Mouse (Mus musculus): ENCODE measurements around the gene Tomm70a. TPM values are rescaled to one million over a fixed set of nuclear protein-coding genes. Genes with fewer than 3 reads are reported as not detected.

Gene Tomm70a
- polyA plus RNA-seq, 1 experiment from 2014 or later = 19.5 TPM

GRCm38 (mm10) chr16:57162841-57163240 is 41.3 kb downstream of the Tomm70a start:
- no peak overlapping the region for H3K4me3 ChIP-seq (ENCODE audit: low read depth, low read length)
- H3K36me3 ChIP-seq (ENCODE audit: control insufficient read depth, insufficient read depth) = peaks cover 11% of the 10 kb centered on the region
- H3K9ac ChIP-seq (ENCODE audit: low read depth, low read length) = no peak overlapping the region
- WGBS (ENCODE audit: insufficient replicate concordance) = 68% methylated on average over 5 of the region's 5 CpGs
- peaks cover 14% of the 10 kb centered on the region for H3K4me1 ChIP-seq (ENCODE audit: control insufficient read depth, low read depth, low read length)
- H3K4me2 ChIP-seq (ENCODE audit: low read depth, low read length) = no peak overlapping the region
- no peaks in the 10 kb centered on the region for H3K9me3 ChIP-seq (replicated peaks; ENCODE audit: control insufficient read depth, low read length)
- H3K27ac ChIP-seq (ENCODE audit: low read length) = no peak overlapping the region
- no peaks in the 10 kb centered on the region for H3K27me3 ChIP-seq (ENCODE audit: control insufficient read depth, insufficient read depth, low read depth, low read length)
- ATAC-seq (ENCODE audit: low read depth) = no peak

DNA sequence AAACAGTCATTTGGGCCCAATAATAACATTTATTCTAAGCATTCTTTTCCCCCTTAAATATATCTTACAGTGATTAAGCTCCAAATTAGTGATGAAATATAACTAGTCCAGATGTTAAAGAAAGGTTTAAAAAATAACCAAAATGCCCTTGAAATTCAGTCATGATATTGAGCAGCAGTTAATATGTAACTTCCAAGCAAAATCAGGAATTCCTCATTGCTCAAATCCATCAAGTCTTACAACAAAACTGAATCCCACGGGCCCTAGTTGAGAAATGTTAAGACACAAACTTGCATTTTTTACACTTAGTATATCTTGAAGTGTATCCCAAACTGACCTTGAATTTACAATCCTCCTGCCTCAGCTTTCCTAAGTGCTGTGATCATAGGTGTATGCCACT is 42.2 kb downstream of the Tomm70a start:
- no peak overlapping the region for H3K4me3 ChIP-seq (ENCODE audit: low read depth, low read length)
- H3K9me3 ChIP-seq (replicated peaks; ENCODE audit: control insufficient read depth, low read length) = no peaks in the 10 kb centered on the region
- peaks cover 9% of the 10 kb centered on the region for H3K36me3 ChIP-seq (ENCODE audit: control insufficient read depth, insufficient read depth)
- no peak overlapping the region for H3K4me2 ChIP-seq (ENCODE audit: low read depth, low read length)
- H3K9ac ChIP-seq (ENCODE audit: low read depth, low read length) = no peak overlapping the region
- ATAC-seq (ENCODE audit: low read depth) = no peak
- WGBS (ENCODE audit: insufficient replicate concordance) = 64% methylated on average over 1 of the region's 1 CpGs
- H3K27me3 ChIP-seq (ENCODE audit: control insufficient read depth, insufficient read depth, low read depth, low read length) = no peaks in the 10 kb centered on the region
- peaks cover 14% of the 10 kb centered on the region for H3K4me1 ChIP-seq (ENCODE audit: control insufficient read depth, low read depth, low read length)
- no peak overlapping the region for H3K27ac ChIP-seq (ENCODE audit: low read length)

- Histone ChIP-seq H3K9me3 (replicated peaks; ENCODE audit: control insufficient read depth, low read length) (no peaks in the 10 kb centered on the region), H3K27ac (ENCODE audit: low read length) (no peak overlapping the region)
- 83% methylated on average over 5 of the region's 5 CpGs for WGBS (ENCODE audit: insufficient replicate concordance)
Measured at GRCm38 (mm10) chr16:57165157-57165556, 43.7 kb downstream of the Tomm70a start.

DNA sequence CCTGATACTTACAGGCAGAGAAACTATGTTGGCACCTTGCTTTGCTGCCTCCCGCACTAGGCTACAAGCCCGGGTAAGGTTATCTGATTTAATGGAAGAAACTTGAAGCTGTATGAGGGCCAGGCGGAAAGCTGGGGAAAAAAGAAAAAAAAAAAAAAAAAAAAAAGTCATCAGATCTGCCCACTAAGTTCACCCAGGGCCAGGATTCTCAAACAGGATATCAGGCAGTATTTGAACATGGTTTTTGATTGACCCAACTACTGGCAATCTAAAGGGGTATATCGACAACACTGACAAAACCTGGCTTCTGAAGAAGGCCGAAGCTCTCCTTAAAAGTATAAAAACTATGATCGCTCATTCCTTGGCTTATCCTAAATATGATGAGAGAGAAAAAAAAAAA is 44.6 kb downstream of the Tomm70a start:
- ATAC-seq (ENCODE audit: low read depth) = no peak

More at GRCm38 (mm10) chr16:57165157-57165556, 43.7 kb downstream of the Tomm70a start:
- Histone ChIP-seq H3K4me1 (ENCODE audit: control insufficient read depth, low read depth, low read length) (peaks cover 14% of the 10 kb centered on the region), H3K4me2 (ENCODE audit: low read depth, low read length) (no peak overlapping the region), H3K36me3 (ENCODE audit: control insufficient read depth, insufficient read depth) (peaks cover 4% of the 10 kb centered on the region; the same call in 1 of the 2 replicates), H3K4me3 (ENCODE audit: low read depth, low read length) (no peak overlapping the region), H3K27me3 (ENCODE audit: control insufficient read depth, insufficient read depth, low read depth, low read length) (no peaks in the 10 kb centered on the region), H3K9ac (ENCODE audit: low read depth, low read length) (no peak overlapping the region)
- no peak for ATAC-seq (ENCODE audit: low read depth)

DNA sequence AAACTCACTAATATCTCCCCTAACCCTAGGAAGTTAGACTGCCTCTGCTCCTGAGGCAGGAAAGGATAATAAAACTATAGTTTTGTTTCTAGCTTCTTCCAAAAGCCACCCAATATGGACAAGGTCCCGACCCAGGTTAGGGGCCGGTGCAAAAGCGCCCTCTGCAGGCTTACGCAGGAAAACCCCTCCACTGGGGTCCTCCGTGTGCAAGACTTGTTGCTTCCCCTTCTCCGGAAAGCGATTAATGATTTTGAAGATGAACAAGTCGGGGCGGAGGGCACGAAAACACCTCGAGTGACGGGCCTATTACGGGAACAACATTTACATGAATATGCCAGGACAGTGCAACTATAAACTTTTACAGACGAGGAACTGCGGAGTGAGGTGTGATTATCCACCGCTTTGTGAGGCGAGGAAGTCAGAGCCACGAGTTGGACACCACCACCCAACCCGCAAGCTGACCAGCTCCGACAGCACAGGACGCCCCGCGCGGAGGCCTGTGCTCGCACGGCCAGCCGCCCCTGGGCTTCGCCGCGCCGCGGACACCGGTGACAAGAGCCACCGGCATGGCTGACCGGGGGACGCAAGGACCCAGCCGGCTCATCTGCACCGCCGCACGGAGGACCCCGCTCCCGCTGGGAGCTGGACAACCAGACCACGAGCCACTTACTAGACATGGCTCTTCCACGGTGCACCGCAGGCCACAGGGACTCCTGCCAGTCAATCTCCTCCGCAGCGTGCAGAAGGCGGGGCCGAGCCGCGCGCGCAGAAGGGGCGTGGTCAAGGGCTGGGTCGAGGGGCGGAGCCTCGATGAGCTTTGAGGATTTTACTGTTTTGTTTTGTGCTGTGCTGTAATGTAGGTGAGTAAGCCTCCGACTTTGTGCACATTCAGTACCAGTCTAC is 45.4 kb downstream of the Tomm70a start, which contains the start of gene Nit2:
Gene Nit2, minus strand, starts transcription at position 731 of the 903 bp plus-strand sequence.
- Histone ChIP-seq H3K9ac (ENCODE audit: low read depth, low read length) (peak within 1 kb of the TSS; percentile 80), H3K4me1 (ENCODE audit: control insufficient read depth, low read depth, low read length) (peaks cover 14% of the 10 kb centered on the region), H3K27me3 (ENCODE audit: control insufficient read depth, insufficient read depth, low read depth, low read length) (no peaks in the 10 kb centered on the region), H3K4me2 (ENCODE audit: low read depth, low read length) (peak within 1 kb of the TSS; percentile 92), H3K27ac (ENCODE audit: low read length) (peak within 1 kb of the TSS; percentile 86), H3K9me3 (replicated peaks; ENCODE audit: control insufficient read depth, low read length) (no peaks in the 10 kb centered on the region), H3K4me3 (ENCODE audit: low read depth, low read length) (peak within 1 kb of the TSS; percentile 84), H3K36me3 (ENCODE audit: control insufficient read depth, insufficient read depth) (no peaks in the 10 kb centered on the region; the same call in 1 of the 2 replicates)
- under 1% methylated on average over 58 of the region's 58 CpGs for WGBS (ENCODE audit: insufficient replicate concordance)
- peak; percentile 95 for ATAC-seq (ENCODE audit: low read depth)

More for the DNA sequence above, 44.6 kb downstream of the Tomm70a start:
- 63% methylated on average over 6 of the region's 6 CpGs for WGBS (ENCODE audit: insufficient replicate concordance)
- no peaks in the 10 kb centered on the region for H3K9me3 ChIP-seq (replicated peaks; ENCODE audit: control insufficient read depth, low read length)
- H3K4me3 ChIP-seq (ENCODE audit: low read depth, low read length) = peak overlapping the region; percentile 84; the same call in 1 of the 2 replicates
- no peaks in the 10 kb centered on the region; the same call in 1 of the 2 replicates for H3K36me3 ChIP-seq (ENCODE audit: control insufficient read depth, insufficient read depth)
- peak overlapping the region; percentile 80 for H3K9ac ChIP-seq (ENCODE audit: low read depth, low read length)
- peaks cover 14% of the 10 kb centered on the region for H3K4me1 ChIP-seq (ENCODE audit: control insufficient read depth, low read depth, low read length)
- H3K4me2 ChIP-seq (ENCODE audit: low read depth, low read length) = peak overlapping the region; percentile 92
- no peak overlapping the region; the same call in 1 of the 2 replicates for H3K27ac ChIP-seq (ENCODE audit: low read length)
- no peaks in the 10 kb centered on the region for H3K27me3 ChIP-seq (ENCODE audit: control insufficient read depth, insufficient read depth, low read depth, low read length)

- Histone ChIP-seq H3K9me3 (replicated peaks; ENCODE audit: control insufficient read depth, low read length) (no peaks in the 10 kb centered on the region), H3K27ac (ENCODE audit: low read length) (peak overlapping the region; percentile 35; the same call in 1 of the 2 replicates), H3K36me3 (ENCODE audit: control insufficient read depth, insufficient read depth) (no peaks in the 10 kb centered on the region; the same call in 1 of the 2 replicates), H3K4me3 (ENCODE audit: low read depth, low read length) (peak overlapping the region; percentile 84), H3K9ac (ENCODE audit: low read depth, low read length) (peak overlapping the region; percentile 21; the same call in 1 of the 2 replicates), H3K27me3 (ENCODE audit: control insufficient read depth, insufficient read depth, low read depth, low read length) (no peaks in the 10 kb centered on the region), H3K4me1 (ENCODE audit: control insufficient read depth, low read depth, low read length) (peaks cover 14% of the 10 kb centered on the region), H3K4me2 (ENCODE audit: low read depth, low read length) (peak overlapping the region; percentile 92)
- no peak for ATAC-seq (ENCODE audit: low read depth)
- WGBS (ENCODE audit: insufficient replicate concordance) = 21% methylated on average over 5 of the region's 5 CpGs
Measured at GRCm38 (mm10) chr16:57167514-57167912, 46.0 kb downstream of the Tomm70a start.

DNA sequence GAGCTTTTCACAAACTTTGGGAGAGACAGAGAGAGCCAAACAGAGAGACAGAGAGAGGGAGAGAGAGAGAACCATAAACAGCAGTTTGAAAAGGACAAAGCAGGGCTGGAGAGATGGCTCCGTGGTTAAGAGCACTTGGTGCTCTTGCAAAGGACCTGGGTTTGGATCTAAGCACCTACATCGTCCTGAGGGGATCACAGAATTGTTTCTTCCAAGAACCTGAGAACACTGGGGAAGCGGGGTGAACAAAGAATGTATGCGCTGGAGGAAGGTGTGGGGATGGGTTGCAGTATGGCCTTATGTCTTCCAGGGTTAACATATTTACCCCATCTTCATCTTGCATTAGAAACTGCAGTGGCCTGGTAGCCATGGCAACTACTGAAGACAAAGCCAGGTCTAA is 46.7 kb downstream of the Tomm70a start:
- Histone ChIP-seq H3K9me3 (replicated peaks; ENCODE audit: control insufficient read depth, low read length) (no peaks in the 10 kb centered on the region), H3K27ac (ENCODE audit: low read length) (no peak overlapping the region), H3K36me3 (ENCODE audit: control insufficient read depth, insufficient read depth) (no peaks in the 10 kb centered on the region; the same call in 1 of the 2 replicates), H3K4me3 (ENCODE audit: low read depth, low read length) (no peak overlapping the region), H3K27me3 (ENCODE audit: control insufficient read depth, insufficient read depth, low read depth, low read length) (no peaks in the 10 kb centered on the region), H3K4me1 (ENCODE audit: control insufficient read depth, low read depth, low read length) (peaks cover 14% of the 10 kb centered on the region), H3K9ac (ENCODE audit: low read depth, low read length) (no peak overlapping the region), H3K4me2 (ENCODE audit: low read depth, low read length) (no peak overlapping the region)
- 73% methylated on average over 4 of the region's 4 CpGs for WGBS (ENCODE audit: insufficient replicate concordance)
- ATAC-seq (ENCODE audit: low read depth) = no peak

DNA sequence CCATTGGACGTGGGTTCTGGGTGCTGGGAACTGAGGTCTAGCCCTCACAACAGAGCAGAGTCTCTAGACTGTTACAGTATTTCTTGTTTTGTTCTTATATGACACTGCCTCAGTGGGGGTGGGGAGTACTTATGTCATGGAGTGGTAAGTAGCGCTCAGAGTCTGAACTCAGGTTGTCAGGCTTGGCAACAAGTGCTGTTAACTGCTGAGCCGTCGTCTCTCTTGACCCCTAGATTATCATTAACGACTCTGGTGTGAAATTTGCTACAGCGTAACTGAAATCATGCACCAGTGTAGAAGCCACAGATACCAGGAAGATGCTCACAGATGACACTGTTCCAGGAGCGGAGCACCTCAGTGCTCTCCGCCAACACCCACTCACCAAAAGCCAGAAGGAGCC is 49.7 kb downstream of the Tomm70a start:
- no peak overlapping the region for H3K27ac ChIP-seq (ENCODE audit: low read length)
- no peak overlapping the region for H3K4me2 ChIP-seq (ENCODE audit: low read depth, low read length)
- ATAC-seq (ENCODE audit: low read depth) = no peak
- no peaks in the 10 kb centered on the region for H3K9me3 ChIP-seq (replicated peaks; ENCODE audit: control insufficient read depth, low read length)
- no peak overlapping the region for H3K9ac ChIP-seq (ENCODE audit: low read depth, low read length)
- 81% methylated on average over 8 of the region's 8 CpGs for whole genome bisulfite sequencing (ENCODE audit: insufficient replicate concordance)
- H3K27me3 ChIP-seq (ENCODE audit: control insufficient read depth, insufficient read depth, low read depth, low read length) = no peaks in the 10 kb centered on the region
- no peak overlapping the region for H3K4me3 ChIP-seq (ENCODE audit: low read depth, low read length)
- peaks cover 9% of the 10 kb centered on the region for H3K4me1 ChIP-seq (ENCODE audit: control insufficient read depth, low read depth, low read length)
- H3K36me3 ChIP-seq (ENCODE audit: control insufficient read depth, insufficient read depth) = no peaks in the 10 kb centered on the region

DNA sequence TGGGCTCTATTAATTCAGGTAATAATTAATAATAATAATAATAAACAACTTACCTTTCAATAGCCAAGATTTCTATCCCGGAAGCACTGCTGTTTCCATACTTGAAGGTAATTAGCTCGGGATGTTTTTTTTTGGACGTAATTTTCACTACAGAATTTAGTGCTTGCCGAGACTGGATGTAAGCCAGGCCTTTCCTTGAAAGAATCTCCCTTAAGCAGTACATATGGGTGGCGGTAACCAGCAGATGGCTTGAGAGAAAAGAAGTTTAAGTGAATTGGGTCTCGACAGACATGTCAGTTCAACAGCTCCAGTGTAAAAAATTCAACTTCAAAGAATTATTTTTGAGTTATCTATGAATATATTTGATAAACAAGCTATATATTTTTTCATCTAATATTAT is 50.1 kb downstream of the Tomm70a start:
- peaks cover 5% of the 10 kb centered on the region for H3K4me1 ChIP-seq (ENCODE audit: control insufficient read depth, low read depth, low read length)
- WGBS (ENCODE audit: insufficient replicate concordance) = 80% methylated on average over 6 of the region's 6 CpGs
- no peaks in the 10 kb centered on the region for H3K27me3 ChIP-seq (ENCODE audit: control insufficient read depth, insufficient read depth, low read depth, low read length)
- ATAC-seq (ENCODE audit: low read depth) = no peak
- H3K4me2 ChIP-seq (ENCODE audit: low read depth, low read length) = no peak overlapping the region
- no peaks in the 10 kb centered on the region for H3K9me3 ChIP-seq (replicated peaks; ENCODE audit: control insufficient read depth, low read length)
- H3K9ac ChIP-seq (ENCODE audit: low read depth, low read length) = no peak overlapping the region
- no peak overlapping the region for H3K4me3 ChIP-seq (ENCODE audit: low read depth, low read length)
- no peak overlapping the region for H3K27ac ChIP-seq (ENCODE audit: low read length)
- H3K36me3 ChIP-seq (ENCODE audit: control insufficient read depth, insufficient read depth) = no peaks in the 10 kb centered on the region

Measured in liver, embryonic 16.5 days (tissue).